In genomic region chr3:139002774-139003173, GRCm38 (mm10) we compare ENCODE assay signal across 32 mouse cellular contexts.
A peak's percentile ranks its signal among the peaks of the same experiment; 100 is the strongest.
DNase-seq lines count a peak whose midpoint lies in the region; ATAC-seq lines count a peak whose summit lies in the region.
"Had no signal": no experiment of that assay in that cellular context is flagged by ENCODE, and none has a peak within 500 bp of the region (broad histone marks: within the 10 kb centered on the region; RNA-seq: fewer than 3 reads in every experiment).

No protein-coding gene starts in this region.

- H3K9ac ChIP-seq in hindbrain, embryonic 11.5 days (ENCODE audit: low read depth, low read length): no peak overlapping the region
- no peak overlapping the region for H3K9ac ChIP-seq in hindbrain, embryonic 14.5 days
- no peak overlapping the region for H3K9ac ChIP-seq in midbrain, embryonic 16.5 days (ENCODE audit: low read depth, low read length)
- H3K9ac ChIP-seq in midbrain, embryonic 13.5 days (replicated peaks): no peak overlapping the region
- H3K9ac ChIP-seq in midbrain, embryonic 14.5 days (replicated peaks; ENCODE audit: low read length): no peak overlapping the region
- H3K9ac ChIP-seq: embryonic facial prominence, embryonic 13.5 days; forebrain, embryonic 12.5 days; forebrain, embryonic 15.5 days; heart, embryonic 12.5 days; heart, embryonic 15.5 days; hindbrain, embryonic 15.5 days had no signal

- no peaks in the 10 kb centered on the region for H3K27me3 ChIP-seq in hindbrain, embryonic 11.5 days (ENCODE audit: control insufficient read depth, insufficient read depth, low read length)
- no peaks in the 10 kb centered on the region for H3K27me3 ChIP-seq in hindbrain, embryonic 14.5 days (ENCODE audit: control insufficient read depth, insufficient read depth, low read length)
- no peaks in the 10 kb centered on the region for H3K27me3 ChIP-seq in midbrain, embryonic 10.5 days (ENCODE audit: low read depth, poor library complexity, severe bottlenecking)
- H3K27me3 ChIP-seq in midbrain, embryonic 16.5 days (ENCODE audit: control insufficient read depth, insufficient read depth, low read depth, low read length): no peaks in the 10 kb centered on the region
- H3K27me3 ChIP-seq in midbrain, embryonic 13.5 days: no peaks in the 10 kb centered on the region
- H3K27me3 ChIP-seq in midbrain, embryonic 14.5 days (ENCODE audit: control insufficient read depth, insufficient read depth, low read length): no peaks in the 10 kb centered on the region
- H3K27me3 ChIP-seq: embryonic facial prominence, embryonic 13.5 days; forebrain, embryonic 12.5 days; forebrain, embryonic 15.5 days; heart, embryonic 12.5 days; heart, embryonic 15.5 days; hindbrain, embryonic 15.5 days; Patski had no signal

- H3K9me3 ChIP-seq in hindbrain, embryonic 11.5 days (ENCODE audit: control insufficient read depth, low read length): no peaks in the 10 kb centered on the region
- no peaks in the 10 kb centered on the region for H3K9me3 ChIP-seq in hindbrain, embryonic 14.5 days (ENCODE audit: control insufficient read depth, low read length)
- H3K9me3 ChIP-seq in midbrain, embryonic 10.5 days (replicated peaks): no peaks in the 10 kb centered on the region
- H3K9me3 ChIP-seq in midbrain, embryonic 16.5 days (replicated peaks; ENCODE audit: control insufficient read depth, low read length, poor library complexity, severe bottlenecking): no peaks in the 10 kb centered on the region
- no peaks in the 10 kb centered on the region for H3K9me3 ChIP-seq in midbrain, embryonic 13.5 days
- H3K9me3 ChIP-seq in midbrain, embryonic 14.5 days (ENCODE audit: control insufficient read depth, low read length): no peaks in the 10 kb centered on the region
- H3K9me3 ChIP-seq: embryonic facial prominence, embryonic 10.5 days; embryonic facial prominence, embryonic 13.5 days; forebrain, embryonic 12.5 days; forebrain, embryonic 15.5 days; heart, embryonic 12.5 days; heart, embryonic 15.5 days; hindbrain, embryonic 10.5 days; hindbrain, embryonic 15.5 days had no signal

- H3K27ac ChIP-seq in hindbrain, embryonic 11.5 days (ENCODE audit: low read depth, low read length): no peak overlapping the region
- H3K27ac ChIP-seq in hindbrain, embryonic 14.5 days: no peak overlapping the region
- peak overlapping the region; percentile 28; the same call in 1 of the 2 replicates for H3K27ac ChIP-seq in midbrain, embryonic 10.5 days (replicated peaks)
- H3K27ac ChIP-seq in midbrain, embryonic 16.5 days (ENCODE audit: low read length): no peak overlapping the region
- no peak overlapping the region for H3K27ac ChIP-seq in midbrain, embryonic 13.5 days
- no peak overlapping the region for H3K27ac ChIP-seq in midbrain, embryonic 14.5 days (replicated peaks; ENCODE audit: low read depth, low read length)
- H3K27ac ChIP-seq: embryonic facial prominence, embryonic 10.5 days; embryonic facial prominence, embryonic 13.5 days; forebrain, embryonic 12.5 days; forebrain, embryonic 15.5 days; heart, embryonic 15.5 days; hindbrain, embryonic 10.5 days; hindbrain, embryonic 15.5 days had no signal

- DNase-seq in hindbrain, embryonic 11.5 days (ENCODE audit: low spot score): no peak
- no peak for DNase-seq in hindbrain, embryonic 14.5 days (ENCODE audit: low spot score)
- no peak for DNase-seq in midbrain, embryonic 10.5 days (ENCODE audit: low spot score)
- DNase-seq in midbrain, embryonic 14.5 days: no peak
- peak; percentile 52 for DNase-seq in brain, adult 2 months (ENCODE audit: low read depth, low spot score)
- no peak for DNase-seq in gastrocnemius, adult 18-20 months (ENCODE audit: low spot score)
- DNase-seq: adrenal gland, adult 2 months; adrenal gland, postnatal 14 days; cerebellum, adult 11-12 months; cerebellum, adult 8-10 months; cerebellum, postnatal 10 days; cerebellum, postnatal 36 days; embryo, embryonic 11 days; gastrocnemius, postnatal 25 days; heart, adult 18-20 months; heart, postnatal 10 days; heart, postnatal 36 days had no signal

- H3K4me3 ChIP-seq in hindbrain, embryonic 11.5 days (ENCODE audit: low read depth, low read length): no peak overlapping the region
- H3K4me3 ChIP-seq in hindbrain, embryonic 14.5 days (replicated peaks; ENCODE audit: low read length): no peak overlapping the region
- no peak overlapping the region for H3K4me3 ChIP-seq in midbrain, embryonic 10.5 days
- no peak overlapping the region for H3K4me3 ChIP-seq in midbrain, embryonic 16.5 days (ENCODE audit: low read depth, low read length)
- no peak overlapping the region for H3K4me3 ChIP-seq in midbrain, embryonic 13.5 days (replicated peaks)
- H3K4me3 ChIP-seq in midbrain, embryonic 14.5 days (replicated peaks; ENCODE audit: low read depth, low read length): no peak overlapping the region
- H3K4me3 ChIP-seq: embryonic facial prominence, embryonic 10.5 days; embryonic facial prominence, embryonic 13.5 days; erythroblast, embryonic 14.5 days; forebrain, embryonic 12.5 days; forebrain, embryonic 15.5 days; heart, embryonic 12.5 days; heart, embryonic 15.5 days; hindbrain, embryonic 10.5 days; hindbrain, embryonic 15.5 days had no signal

- no peaks in the 10 kb centered on the region for H3K4me1 ChIP-seq in hindbrain, embryonic 11.5 days (replicated peaks; ENCODE audit: control insufficient read depth, insufficient read depth, low read length)
- no peaks in the 10 kb centered on the region for H3K4me1 ChIP-seq in hindbrain, embryonic 14.5 days (replicated peaks; ENCODE audit: control insufficient read depth, insufficient read depth, low read length)
- no peaks in the 10 kb centered on the region for H3K4me1 ChIP-seq in midbrain, embryonic 10.5 days
- peaks cover 3% of the 10 kb centered on the region; the same call in 1 of the 2 replicates for H3K4me1 ChIP-seq in midbrain, embryonic 16.5 days (ENCODE audit: control insufficient read depth, insufficient read depth, low read length)
- H3K4me1 ChIP-seq in midbrain, embryonic 13.5 days (replicated peaks): peaks cover 11% of the 10 kb centered on the region; the same call in 1 of the 2 replicates
- H3K4me1 ChIP-seq in midbrain, embryonic 14.5 days (ENCODE audit: control insufficient read depth, insufficient read depth, low read length): no peaks in the 10 kb centered on the region
- H3K4me1 ChIP-seq: embryonic facial prominence, embryonic 13.5 days; forebrain, embryonic 15.5 days; heart, embryonic 15.5 days; hindbrain, embryonic 10.5 days; hindbrain, embryonic 15.5 days had no signal

- 0 out of 2 replicates have a peak, but pooled peaks have one; percentile 6 for ATAC-seq in hindbrain, embryonic 11.5 days (ENCODE audit: low FRiP score)
- ATAC-seq in hindbrain, embryonic 14.5 days (ENCODE audit: low FRiP score): no peak
- no peak for ATAC-seq in midbrain, embryonic 16.5 days
- ATAC-seq in midbrain, embryonic 13.5 days: 0 out of 2 replicates have a peak, but pooled peaks have one; percentile 17
- ATAC-seq in midbrain, embryonic 14.5 days (ENCODE audit: low FRiP score, low TSS enrichment): no peak
- ATAC-seq: CD4-positive, CD25-positive, alpha-beta regulatory T cell, adult 4 months; forebrain, embryonic 15.5 days; inflammation-experienced regulatory T-cells, adult 6 months; intestine, embryonic 16.5 days; Patski had no signal

- WGBS in hindbrain, embryonic 11.5 days: 88% methylated on average over 6 of the region's 6 CpGs
- WGBS in hindbrain, embryonic 14.5 days: 83% methylated on average over 6 of the region's 6 CpGs
- WGBS in midbrain, embryonic 10.5 days: 93% methylated on average over 6 of the region's 6 CpGs
- WGBS in midbrain, embryonic 16.5 days: 95% methylated on average over 6 of the region's 6 CpGs
- 85% methylated on average over 6 of the region's 6 CpGs for WGBS in midbrain, embryonic 13.5 days
- WGBS in midbrain, embryonic 14.5 days: 82% methylated on average over 6 of the region's 6 CpGs

- no peaks in the 10 kb centered on the region for H3K36me3 ChIP-seq in hindbrain, embryonic 11.5 days (ENCODE audit: control insufficient read depth, insufficient read depth, low read length)
- no peaks in the 10 kb centered on the region for H3K36me3 ChIP-seq in hindbrain, embryonic 14.5 days (replicated peaks; ENCODE audit: control insufficient read depth, insufficient read depth)
- peaks cover 14% of the 10 kb centered on the region for H3K36me3 ChIP-seq in midbrain, embryonic 10.5 days
- no peaks in the 10 kb centered on the region for H3K36me3 ChIP-seq in midbrain, embryonic 16.5 days (ENCODE audit: control insufficient read depth, insufficient read depth, low read length)
- no peaks in the 10 kb centered on the region for H3K36me3 ChIP-seq in midbrain, embryonic 13.5 days
- no peaks in the 10 kb centered on the region for H3K36me3 ChIP-seq in midbrain, embryonic 14.5 days (ENCODE audit: control insufficient read depth, insufficient read depth, low read length)
- H3K36me3 ChIP-seq: forebrain, embryonic 12.5 days; forebrain, embryonic 15.5 days; heart, embryonic 15.5 days; hindbrain, embryonic 15.5 days had no signal

- H3K4me2 ChIP-seq in hindbrain, embryonic 11.5 days (replicated peaks; ENCODE audit: low read depth, low read length): no peak overlapping the region
- H3K4me2 ChIP-seq in hindbrain, embryonic 14.5 days (replicated peaks): no peak overlapping the region
- no peak overlapping the region for H3K4me2 ChIP-seq in midbrain, embryonic 16.5 days (ENCODE audit: low read length)
- no peak overlapping the region for H3K4me2 ChIP-seq in midbrain, embryonic 13.5 days (replicated peaks)
- H3K4me2 ChIP-seq in midbrain, embryonic 14.5 days (ENCODE audit: low read length): no peak overlapping the region
- H3K4me2 ChIP-seq: embryonic facial prominence, embryonic 13.5 days; forebrain, embryonic 12.5 days; forebrain, embryonic 15.5 days; heart, embryonic 12.5 days; heart, embryonic 15.5 days; hindbrain, embryonic 15.5 days had no signal

Comparison
In these comparisons a context has a peak if more than half of its experiments do, and no peak if none do; other contexts are left out.
1. ATAC-seq: peak in hindbrain, embryonic 11.5 days (single experiment) and midbrain, embryonic 13.5 days (single experiment); none in hindbrain, embryonic 14.5 days (single experiment), midbrain, embryonic 16.5 days (single experiment) and midbrain, embryonic 14.5 days (single experiment).